Mouse (Mus musculus): ENCODE measurements around the gene Rhbdl1. TPM values are rescaled to one million over a fixed set of nuclear protein-coding genes. Genes with fewer than 3 reads are reported as not detected.
A peak's percentile ranks its signal among the peaks of the same experiment; 100 is the strongest.

Rhbdl1 gene
- polyA plus RNA-seq, 1 experiment from 2014 or later: 4.0 TPM

- H3K4me1 ChIP-seq: peaks cover 40% of the 10 kb centered on the region
- H3K27me3 ChIP-seq (ENCODE audit: insufficient read depth, poor library complexity, severe bottlenecking): no peaks in the 10 kb centered on the region
- no peak overlapping the region for H3K27ac ChIP-seq
- H3K9me3 ChIP-seq: no peaks in the 10 kb centered on the region
- 90% methylated on average over 9 of the region's 9 CpGs for WGBS
- H3K4me3 ChIP-seq: no peak overlapping the region
- no peak for DNase-seq (ENCODE audit: low spot score)
- H3K36me3 ChIP-seq: peaks cover 57% of the 10 kb centered on the region
These were observed 50.2 kb downstream of the Rhbdl1 start for GRCm38 (mm10) chr17:25786781-25787504.

DNA sequence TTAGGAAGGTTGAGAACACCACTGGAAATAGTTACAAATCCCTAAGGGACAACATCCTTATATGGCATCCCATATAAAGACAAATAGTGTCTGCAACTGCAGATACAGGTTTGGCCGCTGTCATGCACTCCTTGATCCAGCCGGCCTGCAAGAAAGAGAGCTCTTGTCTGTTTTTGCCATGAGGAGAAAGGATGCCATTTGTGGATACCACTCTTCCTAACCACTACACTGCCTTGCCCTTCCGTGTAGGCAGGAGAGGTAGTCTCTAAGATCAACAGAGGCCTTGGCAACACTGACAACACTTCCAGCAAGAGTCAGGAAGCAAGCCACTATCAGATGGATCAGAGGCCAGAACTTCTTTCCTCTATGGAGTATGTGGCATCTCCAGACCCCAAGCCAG lies 50.8 kb downstream of the Rhbdl1 start, which contains the start of gene Ccdc78:
Ccdc78 (plus strand) TSS at position 301 of the 400 bp plus-strand sequence.
- WGBS: 76% methylated on average over 3 of the region's 3 CpGs
- H3K4me3 ChIP-seq: peak within 1 kb of the TSS; percentile 70
- peaks cover 64% of the 10 kb centered on the region for H3K36me3 ChIP-seq
- peak within 1 kb of the TSS; percentile 91 for H3K27ac ChIP-seq
- H3K27me3 ChIP-seq (ENCODE audit: insufficient read depth, poor library complexity, severe bottlenecking): no peaks in the 10 kb centered on the region
- H3K9me3 ChIP-seq: no peaks in the 10 kb centered on the region
- no peak for DNase-seq (ENCODE audit: low spot score)
- H3K4me1 ChIP-seq: peaks cover 33% of the 10 kb centered on the region

DNA sequence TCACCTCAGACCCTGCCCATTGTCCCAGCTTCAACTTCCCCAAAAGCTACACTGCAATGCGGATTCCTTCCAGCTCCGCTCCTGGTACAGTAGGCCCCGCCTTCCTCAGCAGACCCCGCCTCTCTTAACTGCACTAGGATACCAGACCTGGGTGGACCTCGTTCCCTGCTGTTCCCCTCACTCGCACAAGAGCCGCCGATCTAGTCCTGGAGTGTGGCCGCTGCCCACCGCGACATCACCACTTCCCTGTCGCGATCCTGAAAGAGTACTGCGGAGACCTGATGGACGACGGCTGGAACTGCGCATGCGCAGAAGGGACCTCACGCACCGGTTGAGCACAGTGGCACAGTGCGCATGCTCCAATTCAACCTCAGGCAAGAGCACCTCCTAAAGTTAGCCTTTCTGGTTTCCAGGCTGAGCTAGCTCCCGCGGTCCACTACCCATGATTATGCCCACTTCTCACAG lies 51.8 kb downstream of the Rhbdl1 start, which contains the start of gene Haghl:
Haghl (minus strand) TSS at position 393 of the 465 bp plus-strand sequence.
- DNase-seq (ENCODE audit: low spot score): peak; percentile 98
- H3K27ac ChIP-seq: peak within 1 kb of the TSS; percentile 91
- H3K27me3 ChIP-seq (ENCODE audit: insufficient read depth, poor library complexity, severe bottlenecking): no peaks in the 10 kb centered on the region
- peaks cover 69% of the 10 kb centered on the region for H3K36me3 ChIP-seq
- WGBS: under 1% methylated on average over 23 of the region's 23 CpGs
- H3K9me3 ChIP-seq: no peaks in the 10 kb centered on the region
- peak within 1 kb of the TSS; percentile 70 for H3K4me3 ChIP-seq
- H3K4me1 ChIP-seq: peaks cover 26% of the 10 kb centered on the region

Small RNA genes lying within 50 kb of the gene (microRNA-seq; reads per million reads assigned to microRNA genes)
- 0.76 reads per million for gene Mir3082

Other genes with a start within 250 kb of the Rhbdl1 start
- gene Gng13, start 120.1 kb downstream of the Rhbdl1 start, polyA plus RNA-seq (2016; fragmentation: Nextera tagmentation; extraction: Ambion mirVana): 2.2 and 4.6 TPM in 2 replicates
- gene Chtf18, start 109.9 kb downstream of the Rhbdl1 start, polyA plus RNA-seq (2016; fragmentation: Nextera tagmentation; extraction: Ambion mirVana): 34.5 and 46.4 TPM in 2 replicates
- gene Rpusd1, start 109.6 kb downstream of the Rhbdl1 start, polyA plus RNA-seq (2016; fragmentation: Nextera tagmentation; extraction: Ambion mirVana): 18.1 and 19.8 TPM in 2 replicates
- gene Mslnl, start 101.3 kb downstream of the Rhbdl1 start, polyA plus RNA-seq (2016; fragmentation: Nextera tagmentation; extraction: Ambion mirVana): not detected in 2 replicates
- gene Msln, start 82.9 kb downstream of the Rhbdl1 start, polyA plus RNA-seq (2016; fragmentation: Nextera tagmentation; extraction: Ambion mirVana): 0.98 and 2.8 TPM in 2 replicates
- gene Narfl, start 63.5 kb downstream of the Rhbdl1 start, polyA plus RNA-seq (2016; fragmentation: Nextera tagmentation; extraction: Ambion mirVana): 33.5 and 36.0 TPM in 2 replicates
- gene Haghl, start 51.6 kb downstream of the Rhbdl1 start, polyA plus RNA-seq (2016; fragmentation: Nextera tagmentation; extraction: Ambion mirVana): 58.0 and 63.8 TPM in 2 replicates
- gene Ccdc78, start 50.7 kb downstream of the Rhbdl1 start, polyA plus RNA-seq (2016; fragmentation: Nextera tagmentation; extraction: Ambion mirVana): 0.18 and 0.37 TPM in 2 replicates
- 74.5 and 74.9 TPM in 2 replicates for gene Fam173a, start 44.4 kb downstream of the Rhbdl1 start, polyA plus RNA-seq (2016; fragmentation: Nextera tagmentation; extraction: Ambion mirVana)
- gene AC134908.4, start 41.6 kb downstream of the Rhbdl1 start, polyA plus RNA-seq (2016; fragmentation: Nextera tagmentation; extraction: Ambion mirVana): 0.99 TPM in 1 of 2 replicates, not detected in the other
- gene Metrn, start 40.2 kb downstream of the Rhbdl1 start, polyA plus RNA-seq (2016; fragmentation: Nextera tagmentation; extraction: Ambion mirVana): 44.3 and 48.0 TPM in 2 replicates
- gene Fbxl16, start 28.2 kb downstream of the Rhbdl1 start, polyA plus RNA-seq (2016; fragmentation: Nextera tagmentation; extraction: Ambion mirVana): 0.62 and 1.2 TPM in 2 replicates
- 21.6 and 23.0 TPM in 2 replicates for gene Wdr24, start 13.7 kb downstream of the Rhbdl1 start, polyA plus RNA-seq (2016; fragmentation: Nextera tagmentation; extraction: Ambion mirVana)
- gene Jmjd8, start 8.4 kb downstream of the Rhbdl1 start, polyA plus RNA-seq (2016; fragmentation: Nextera tagmentation; extraction: Ambion mirVana): 45.8 and 50.7 TPM in 2 replicates
- 343 and 404 TPM in 2 replicates for gene Stub1, start 3.9 kb downstream of the Rhbdl1 start, polyA plus RNA-seq (2016; fragmentation: Nextera tagmentation; extraction: Ambion mirVana)
- gene Gm20683, start 4.5 kb upstream of the Rhbdl1 start, polyA plus RNA-seq (2016; fragmentation: Nextera tagmentation; extraction: Ambion mirVana): 2.1 and 3.0 TPM in 2 replicates
- gene Rhot2, start 7.6 kb upstream of the Rhbdl1 start, polyA plus RNA-seq (2016; fragmentation: Nextera tagmentation; extraction: Ambion mirVana): 29.0 and 29.8 TPM in 2 replicates
- 22.4 and 31.7 TPM in 2 replicates for gene Wdr90, start 24.2 kb upstream of the Rhbdl1 start, polyA plus RNA-seq (2016; fragmentation: Nextera tagmentation; extraction: Ambion mirVana)
- gene Mcrip2, start 31.5 kb upstream of the Rhbdl1 start, polyA plus RNA-seq (2016; fragmentation: Nextera tagmentation; extraction: Ambion mirVana): 133 and 201 TPM in 2 replicates
- gene Mettl26, start 37.8 kb upstream of the Rhbdl1 start, polyA plus RNA-seq (2016; fragmentation: Nextera tagmentation; extraction: Ambion mirVana): 46.7 and 55.4 TPM in 2 replicates
- 0.96 and 3.8 TPM in 2 replicates for gene Wfikkn1, start 43.6 kb upstream of the Rhbdl1 start, polyA plus RNA-seq (2016; fragmentation: Nextera tagmentation; extraction: Ambion mirVana)
- gene Rab40c, start 82.4 kb upstream of the Rhbdl1 start, polyA plus RNA-seq (2016; fragmentation: Nextera tagmentation; extraction: Ambion mirVana): 22.2 and 24.4 TPM in 2 replicates
- 71.8 and 90.0 TPM in 2 replicates for gene Pigq, start 107.6 kb upstream of the Rhbdl1 start, polyA plus RNA-seq (2016; fragmentation: Nextera tagmentation; extraction: Ambion mirVana)
- gene Nhlrc4, start 107.7 kb upstream of the Rhbdl1 start, polyA plus RNA-seq (2016; fragmentation: Nextera tagmentation; extraction: Ambion mirVana): 0.15 and 0.85 TPM in 2 replicates
- gene A930017K11Rik, start 115.3 kb upstream of the Rhbdl1 start, polyA plus RNA-seq (2016; fragmentation: Nextera tagmentation; extraction: Ambion mirVana): 0.20 and 0.55 TPM in 2 replicates
- 20.1 and 21.4 TPM in 2 replicates for gene Capn15, start 148.5 kb upstream of the Rhbdl1 start, polyA plus RNA-seq (2016; fragmentation: Nextera tagmentation; extraction: Ambion mirVana)
- 12.3 and 16.6 TPM in 2 replicates for gene Rab11fip3, start 232.3 kb upstream of the Rhbdl1 start, polyA plus RNA-seq (2016; fragmentation: Nextera tagmentation; extraction: Ambion mirVana)